Mouse (Mus musculus): ENCODE data around the gene Nadk. TPM values are rescaled to one million over a fixed set of nuclear protein-coding genes. Genes with fewer than 3 reads are reported as not detected.

The Nadk gene
- total RNA-seq, 2 experiments from 2014 or later = 55.8 to 63.5 TPM

DNA sequence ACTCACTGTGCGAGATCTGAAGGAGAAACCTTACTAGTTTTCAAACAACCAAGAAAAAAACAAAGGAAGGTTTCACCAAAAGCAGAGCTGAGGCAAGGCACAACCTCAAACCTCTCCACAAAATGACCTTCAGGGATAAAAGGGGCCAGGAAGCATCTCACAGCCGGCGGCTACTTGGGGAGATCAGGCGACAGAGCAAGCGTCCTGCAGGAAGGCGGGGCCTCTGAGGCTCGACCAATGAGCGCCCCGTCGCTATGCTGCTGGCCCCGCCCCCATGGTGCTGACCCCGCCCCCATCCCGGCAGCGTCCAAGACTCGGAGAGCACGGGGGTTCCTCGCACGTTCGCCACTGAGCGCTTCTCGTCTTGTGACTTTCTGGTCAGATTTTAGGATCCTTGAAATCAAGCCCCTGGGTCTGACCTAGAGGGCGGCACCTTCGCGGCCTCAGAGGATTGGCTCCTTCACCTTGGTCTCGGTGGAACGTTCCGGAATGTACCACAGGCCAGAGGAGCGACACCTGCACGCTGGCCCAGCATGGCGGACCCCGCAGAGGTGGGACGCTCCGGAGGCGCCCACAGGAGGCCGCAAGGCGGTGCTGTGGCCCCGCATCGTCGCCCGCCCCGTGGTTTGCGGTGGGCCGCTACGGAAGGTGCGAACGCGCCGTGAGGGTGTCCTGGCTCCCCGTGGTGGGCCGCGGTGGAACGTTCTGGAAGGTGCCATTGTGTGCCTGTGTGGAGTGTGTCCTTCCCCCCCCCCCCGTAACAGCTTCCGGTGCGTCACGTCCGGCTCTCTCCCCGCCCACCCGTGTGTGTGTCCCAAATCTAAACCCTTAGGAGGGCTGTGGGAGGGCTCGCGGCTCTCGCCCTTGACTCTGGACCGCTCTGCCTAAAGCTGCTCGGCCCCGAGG lies 39.2 kb downstream of the Nadk start, which contains the start of gene Slc35e2:
Gene Slc35e2, plus strand, starts transcription at position 326 of the 906 bp plus-strand sequence.
- DNase-seq (ENCODE audit: low spot score in 2 of 2) = peak; percentile 94 to 95

DNA sequence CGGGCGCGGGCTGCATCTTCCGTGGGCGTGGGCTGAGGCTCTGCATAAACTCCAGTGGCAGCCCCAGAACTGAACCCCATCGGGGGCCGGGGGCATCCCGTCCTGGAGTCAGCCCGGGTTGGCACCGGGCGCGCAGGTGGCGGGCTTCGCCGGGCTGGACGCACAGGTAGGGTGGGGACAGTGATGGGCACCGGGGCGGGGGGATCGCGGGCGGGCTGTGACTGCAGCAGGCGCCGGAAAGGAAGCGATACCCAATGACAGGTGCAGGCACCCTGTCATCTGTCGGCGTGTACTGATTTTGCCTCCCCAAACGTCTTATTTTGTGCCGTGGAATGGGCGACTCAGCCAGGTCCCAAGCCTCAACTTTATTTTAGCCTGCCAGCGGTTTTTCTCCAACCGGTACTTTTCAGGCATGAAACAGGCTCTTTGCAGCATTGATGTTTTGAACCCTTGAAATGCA lies 39.8 kb downstream of the Nadk start:
- DNase-seq (ENCODE audit: low spot score in 2 of 2) = no peak

DNA sequence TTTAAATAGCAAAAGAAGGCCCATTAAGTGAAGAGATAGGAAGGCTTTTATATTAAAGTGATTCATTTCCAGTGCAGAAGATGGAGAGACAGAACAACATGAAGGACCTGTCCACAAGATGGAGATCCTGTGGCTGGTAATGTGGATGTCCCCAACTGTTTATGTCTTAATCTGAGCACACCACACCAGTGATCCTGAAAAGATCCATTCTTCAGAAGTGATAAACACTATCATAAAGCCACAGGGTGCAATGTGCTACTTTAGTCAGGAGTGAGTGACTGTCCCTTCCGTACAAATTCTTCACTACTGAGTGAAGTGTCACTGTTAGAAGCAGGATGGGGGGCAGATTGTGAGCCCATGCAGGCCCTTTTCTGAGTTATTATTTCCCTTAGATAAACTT lies 40.6 kb downstream of the Nadk start:
- DNase-seq (ENCODE audit: low spot score in 2 of 2) = no peak

DNA sequence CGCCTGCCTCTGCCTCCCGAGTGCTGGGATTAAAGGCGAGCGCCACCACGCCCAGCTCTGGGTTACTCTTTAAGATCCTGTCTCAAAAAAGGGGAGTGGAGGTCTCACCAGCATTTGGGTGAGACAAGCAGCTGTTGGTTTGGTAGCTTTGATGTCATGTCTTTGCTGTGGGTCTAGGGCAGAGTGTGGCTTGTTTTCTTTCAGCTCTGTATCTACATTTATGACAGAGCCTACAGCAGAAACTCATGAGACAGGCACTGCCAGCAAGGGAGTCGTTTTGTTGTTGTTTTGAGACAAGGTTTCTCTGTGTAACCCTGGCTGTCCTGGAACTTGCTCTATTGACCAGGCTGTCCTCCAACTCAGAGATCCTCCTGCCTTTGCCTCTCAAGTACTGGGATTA lies 41.6 kb downstream of the Nadk start:
- no peak for DNase-seq (ENCODE audit: low spot score in 2 of 2)

DNA sequence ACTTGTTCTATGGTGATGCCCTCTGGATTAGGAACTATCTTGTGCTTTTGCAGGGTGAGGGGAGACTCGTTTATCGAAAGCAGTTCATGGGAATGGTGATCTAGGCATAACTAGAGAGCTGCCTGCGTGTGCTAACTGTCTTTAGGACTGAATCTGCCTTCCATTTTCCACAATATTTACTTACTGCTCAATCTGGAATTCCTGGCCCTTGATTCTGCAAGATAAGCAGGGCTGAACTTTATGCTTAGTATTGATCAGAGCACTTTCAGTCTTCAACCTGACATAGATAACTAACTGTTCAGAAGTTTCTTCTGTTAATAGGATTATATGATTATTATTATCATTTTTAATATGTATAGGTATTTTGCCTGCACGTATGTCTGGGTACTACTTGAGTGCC lies 43.0 kb downstream of the Nadk start:
- DNase-seq (ENCODE audit: low spot score in 2 of 2) = no peak

DNA sequence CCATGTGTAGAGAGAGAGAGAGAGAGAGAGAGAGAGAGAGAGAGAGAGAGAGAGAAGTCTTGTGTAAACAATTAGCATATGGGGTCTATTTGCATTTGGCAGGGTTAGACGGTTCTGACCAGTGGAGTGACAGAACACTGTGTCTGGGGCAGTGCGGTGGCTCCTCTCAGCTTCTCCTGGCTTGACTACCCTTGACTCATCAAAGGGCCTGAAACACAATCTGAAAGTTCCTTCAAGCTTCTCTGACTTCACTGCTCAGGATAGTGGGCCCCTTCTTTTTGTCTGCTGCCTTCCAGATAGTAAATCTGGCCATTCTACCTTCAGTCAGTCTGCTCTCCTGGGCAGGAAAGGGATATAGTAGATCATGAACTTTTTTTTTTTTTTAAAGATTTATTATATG lies 44.6 kb downstream of the Nadk start:
- no peak for DNase-seq (ENCODE audit: low spot score in 2 of 2)

DNA sequence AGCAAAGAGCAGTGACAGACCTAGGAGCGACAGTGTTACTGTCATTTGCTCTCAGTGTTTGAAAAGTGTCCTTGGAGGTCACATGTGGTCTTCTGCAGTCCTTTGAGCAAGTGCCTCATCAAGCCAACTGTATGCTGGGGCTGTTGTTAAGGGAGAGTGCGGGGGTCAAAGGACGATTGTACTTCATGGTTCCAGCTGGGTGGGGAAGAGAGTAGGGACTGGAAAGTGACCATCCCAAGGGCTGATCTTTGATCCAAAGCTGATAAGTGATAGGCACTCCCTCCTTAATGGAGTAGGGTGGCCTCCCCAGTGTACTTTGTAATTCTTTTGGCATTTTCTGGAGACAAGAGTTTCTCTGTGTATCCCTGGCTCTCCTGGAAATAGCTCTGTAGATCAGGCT lies 49.7 kb downstream of the Nadk start:
- DNase-seq (ENCODE audit: low spot score in 2 of 2) = no peak

DNA sequence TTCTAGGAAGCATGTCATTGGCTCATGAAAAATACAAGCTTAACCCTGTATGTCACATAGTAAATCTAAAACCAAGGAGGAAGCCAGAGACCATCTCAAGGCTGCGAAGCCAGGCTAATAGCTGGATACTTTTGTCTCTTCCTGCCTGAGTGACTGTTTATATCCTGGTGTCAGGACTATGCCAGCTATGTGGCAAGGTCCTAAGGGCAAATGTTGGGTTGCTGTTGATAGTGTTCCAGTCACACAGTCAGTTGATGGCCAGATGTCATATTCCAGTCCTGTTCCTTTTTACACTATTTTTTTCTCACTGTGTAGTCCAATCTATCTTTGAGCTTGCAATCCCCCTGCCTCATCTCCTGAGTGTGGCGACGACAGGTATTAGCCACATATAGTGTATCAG lies 51.1 kb downstream of the Nadk start:
- no peak for DNase-seq (ENCODE audit: low spot score in 2 of 2)

DNA sequence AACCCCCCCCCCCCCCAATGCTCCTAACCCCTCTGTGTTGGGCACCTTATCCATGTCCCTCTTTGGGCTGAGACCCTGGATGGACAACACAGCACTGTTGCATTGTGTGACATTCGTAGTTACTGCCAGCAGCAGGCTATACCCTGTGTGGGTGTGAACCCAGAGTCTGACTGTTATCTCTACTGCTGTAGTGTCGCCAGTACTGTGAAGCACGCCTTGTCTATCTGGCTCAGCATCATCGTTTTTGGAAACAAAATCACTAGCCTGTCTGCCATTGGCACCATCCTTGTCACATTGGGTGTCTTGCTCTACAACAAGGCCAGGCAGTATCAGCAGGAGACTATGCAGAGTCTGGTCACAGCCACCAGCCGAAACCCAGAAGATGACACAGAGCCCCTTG lies 56.1 kb downstream of the Nadk start:
- no peak for DNase-seq (ENCODE audit: low spot score in 2 of 2)

DNA sequence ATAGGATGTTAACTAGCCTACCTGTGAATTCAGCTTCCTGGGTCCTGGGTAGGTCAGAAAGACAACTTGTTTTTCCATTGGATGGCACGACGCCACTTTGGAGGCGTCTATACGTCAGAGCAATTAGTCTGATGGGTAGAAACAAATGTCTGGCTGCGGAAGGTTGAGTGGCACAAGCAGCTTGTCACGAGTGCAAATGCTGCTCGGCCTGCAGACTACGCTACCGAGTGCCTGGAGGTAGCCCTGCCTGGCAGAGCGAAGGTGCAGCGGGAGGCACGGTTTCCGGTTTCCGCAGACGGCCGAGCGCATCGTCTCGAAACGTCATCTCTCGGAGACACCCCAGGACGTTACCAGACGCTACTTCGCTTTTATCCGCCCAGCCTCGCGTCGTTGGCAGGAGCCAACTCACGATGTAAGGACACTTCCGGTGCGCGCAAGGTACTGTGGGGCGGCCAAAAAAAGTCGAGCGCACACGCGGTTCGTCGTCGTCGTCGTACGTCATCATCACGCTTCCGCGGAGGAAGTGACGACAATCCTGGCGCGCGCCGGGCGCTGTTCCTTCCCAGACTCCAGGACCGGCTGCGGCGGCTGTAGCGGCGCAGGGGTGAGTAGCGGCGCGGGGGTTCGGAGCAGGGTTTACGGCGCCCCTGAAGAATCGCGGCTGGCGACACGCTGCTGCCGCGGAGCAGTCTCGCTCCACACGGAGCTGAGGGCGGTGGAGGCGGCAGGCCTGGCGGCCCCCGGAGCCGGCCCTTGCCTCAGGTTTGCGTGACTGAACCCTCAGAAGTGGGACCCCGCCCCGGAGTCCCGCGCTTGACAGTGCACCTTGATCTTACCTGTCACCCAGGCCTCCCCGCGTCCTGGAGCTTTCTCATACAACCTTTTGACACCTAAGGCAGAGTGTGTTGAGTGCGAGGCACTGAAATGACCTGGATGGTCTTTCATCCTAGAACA lies 62.4 kb downstream of the Nadk start, which contains the start of gene Cdk11b:
Gene Cdk11b, plus strand, starts transcription at position 517 of the 954 bp plus-strand sequence.
- peak; percentile 95 to 96 for DNase-seq (ENCODE audit: low spot score in 2 of 2)

DNA sequence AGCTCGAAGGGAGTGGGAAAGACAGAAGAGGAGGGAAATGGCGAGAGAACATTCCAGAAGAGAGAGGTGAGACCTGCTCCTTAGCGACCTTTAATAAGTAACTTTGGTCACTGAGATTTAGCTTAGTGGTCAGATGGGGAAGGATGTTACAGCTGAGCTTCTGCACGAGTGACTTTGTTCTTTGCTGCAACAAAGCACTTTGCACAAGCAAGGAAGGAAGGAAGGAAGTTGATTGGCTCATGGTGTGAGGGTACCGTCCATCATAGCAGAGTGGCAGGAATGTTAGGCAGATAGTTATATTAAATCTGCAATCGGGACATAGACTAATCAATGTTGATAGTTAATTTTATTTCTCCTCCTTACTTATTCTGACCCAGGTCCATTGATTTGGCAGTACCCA lies 68.1 kb downstream of the Nadk start:
- DNase-seq (ENCODE audit: low spot score in 2 of 2) = no peak

DNA sequence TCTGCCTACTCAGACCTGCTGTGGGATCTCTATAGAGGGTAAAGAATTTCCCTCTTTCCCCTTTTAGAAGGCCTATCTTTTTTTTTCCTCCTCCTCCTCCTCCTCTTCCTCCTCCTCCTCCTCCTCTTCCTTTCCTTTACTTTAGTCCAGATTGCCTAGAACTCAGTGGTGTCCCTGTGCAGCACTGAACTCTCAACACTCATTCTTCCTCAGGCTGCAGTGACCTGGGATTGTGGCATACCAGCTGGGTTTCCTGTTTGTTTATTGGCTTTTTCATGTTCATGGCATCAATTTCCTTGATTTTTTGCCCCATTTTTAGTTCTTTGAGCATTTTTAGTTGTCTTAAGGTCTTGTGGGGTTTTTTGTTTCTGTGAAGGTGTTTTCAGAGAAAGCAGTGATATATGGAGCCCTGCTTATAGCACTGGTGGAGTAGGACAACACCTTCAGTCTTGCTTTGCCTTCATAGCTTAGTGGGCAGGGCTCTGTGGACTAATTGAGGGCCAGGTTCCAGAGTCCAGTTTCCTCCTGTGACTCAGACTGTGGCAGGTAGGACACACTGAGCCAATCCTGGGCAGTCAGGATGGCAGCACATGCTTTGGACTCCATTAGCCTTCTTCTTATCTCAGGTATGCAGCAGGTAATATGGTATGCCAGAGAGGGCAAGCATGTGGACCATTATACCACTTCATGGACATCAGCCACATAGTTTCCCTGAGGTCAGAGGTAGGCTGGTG lies 73.8 kb downstream of the Nadk start:
- DNase-seq (ENCODE audit: low spot score in 2 of 2) = no peak

Other genes with a start within 250 kb of the Nadk start
- 100 to 1,000 TPM; 123 to 138 TPM for gene Prkcz, start 201.0 kb upstream of the Nadk start, total RNA-seq (2021)
- 1 to 10 TPM; 8.6 to 9.5 TPM for gene Gabrd, start 164.3 kb upstream of the Nadk start, total RNA-seq (2021)
- 1 to 10 TPM; 8.6 to 9.6 TPM for gene Cfap74, start 153.2 kb upstream of the Nadk start, total RNA-seq (2021)
- gene Tmem52, start 93.3 kb upstream of the Nadk start, total RNA-seq (2021) = 1 to 10 TPM; 2.0 to 3.5 TPM
- 1,000 to 10,000 TPM; 1,004 to 1,032 TPM for gene Gnb1, start 71.0 kb upstream of the Nadk start, total RNA-seq (2021)
- gene Slc35e2, start 39.0 kb downstream of the Nadk start, total RNA-seq (2021) = 10 to 100 TPM; 37.9 to 38.6 TPM
- 10 to 100 TPM; 53.5 to 59.7 TPM for gene Cdk11b, start 62.5 kb downstream of the Nadk start, total RNA-seq (2021)
- gene Gm10563, start 83.0 kb downstream of the Nadk start, total RNA-seq (2021) = not detected
- 1 to 10 TPM; 2.7 to 4.1 TPM for gene Mmp23, start 91.0 kb downstream of the Nadk start, total RNA-seq (2021)
- gene Mib2, start 106.8 kb downstream of the Nadk start, total RNA-seq (2021) = 10 to 100 TPM; 89.1 to 96.6 TPM
- 10 to 100 TPM; 21.9 to 22.3 TPM for gene Fndc10, start 132.0 kb downstream of the Nadk start, total RNA-seq (2021)
- 10 to 100 TPM; 77.2 to 81.7 TPM for gene Ssu72, start 142.4 kb downstream of the Nadk start, total RNA-seq (2021)
- gene Tmem240, start 172.4 kb downstream of the Nadk start, total RNA-seq (2021) = 10 to 100 TPM; 44.8 to 45.2 TPM
- gene Atad3a, start 198.7 kb downstream of the Nadk start, total RNA-seq (2021) = 10 to 100 TPM; 68.7 to 71.4 TPM
- gene Vwa1, start 212.3 kb downstream of the Nadk start, total RNA-seq (2021) = 10 to 100 TPM; 16.3 to 18.2 TPM
- 1 to 10 TPM; 3.5 to 4.5 TPM for gene Tmem88b, start 223.5 kb downstream of the Nadk start, total RNA-seq (2021)
- not detected for gene Ankrd65, start 228.1 kb downstream of the Nadk start, total RNA-seq (2021)
- gene Mrpl20, start 240.5 kb downstream of the Nadk start, total RNA-seq (2021) = 100 to 1,000 TPM; 109 to 114 TPM

Measured in layer of hippocampus, postnatal 10 days (tissue).